Mouse (Mus musculus): Measurements from ENCODE around the gene Gm36210. TPM values are rescaled to one million over a fixed set of nuclear protein-coding genes. Genes with fewer than 3 reads are reported as not detected.

Gene Gm36210
- total and polyA plus RNA-seq, 3 experiments, result 0.15 to 0.97 TPM; not detected in 1

DNA sequence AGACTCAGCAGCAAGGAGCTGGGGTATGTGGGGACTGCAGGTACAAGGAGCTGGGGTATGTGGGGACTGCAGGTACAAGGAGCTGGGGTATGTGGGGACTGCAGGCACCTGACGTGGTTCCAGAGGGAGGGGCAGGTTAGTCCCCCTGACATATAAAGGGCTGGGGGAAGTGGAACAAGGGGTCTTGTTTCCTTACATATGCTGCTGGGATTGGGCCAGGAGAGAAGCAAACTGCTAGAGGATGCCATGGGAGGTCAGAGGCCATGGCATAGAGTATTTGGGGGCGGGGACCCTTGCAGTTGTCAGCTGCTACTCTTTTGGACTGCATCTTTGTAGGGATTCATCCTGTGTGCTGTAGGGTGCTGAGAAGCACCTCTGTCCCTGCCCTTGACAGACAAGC is 11.2 kb upstream of the Gm36210 start:
- Histone ChIP-seq H3K27ac (ENCODE audit: control insufficient read depth, low read depth, low read length) (no peak overlapping the region), H3K27me3 (ENCODE audit: control insufficient read depth in 1 of 2, insufficient read depth in 2 of 2, low read length in 2 of 2) (no peaks in the 10 kb centered on the region), H3K9ac (ENCODE audit: control insufficient read depth, low read depth, low read length, poor library complexity, severe bottlenecking) (no peak overlapping the region), H3K4me1 (ENCODE audit: control insufficient read depth in 1 of 2, insufficient read depth in 2 of 2, low read length in 2 of 2) (0 out of 4 replicates have a peak, but pooled peaks cover 0 to 5% of the 10 kb centered on the region in 2 experiments), H3K4me3 (ENCODE audit: control insufficient read depth in 1 of 2, insufficient read depth in 1 of 2, low read depth in 2 of 2, low read length in 2 of 2) (no peak overlapping the region), H3K79me2 (ENCODE audit: control insufficient read depth, insufficient read depth, low read length, poor library complexity) (peaks cover 6% of the 10 kb centered on the region), H3K9me3 (replicated peaks; ENCODE audit: insufficient read depth, low read length) (no peaks in the 10 kb centered on the region), H3K36me3 (ENCODE audit: control insufficient read depth in 1 of 2, insufficient read depth in 2 of 2, low read length in 2 of 2) (peaks cover 0 to 4% of the 10 kb centered on the region in 2 experiments; a peak in 2 of 4 replicates)
- DNase-seq (ENCODE audit: low read depth, low spot score), result no peak
- TF ChIP-seq ZC3H11A (IDR thresholded peaks at IDR 0.05; ENCODE audit: low read depth, low read length), result no peak
- TF ChIP-seq TAL1 (IDR thresholded peaks at IDR 0.05; ENCODE audit: low read length), result no peak
- no peak for TF ChIP-seq MAX (IDR thresholded peaks at IDR 0.05; ENCODE audit: low read length)
- no peak for TF ChIP-seq E2F4 (IDR thresholded peaks at IDR 0.05; ENCODE audit: borderline replicate concordance, low read depth, low read length)
- no peak for TF ChIP-seq MYB (IDR thresholded peaks at IDR 0.05; ENCODE audit: low read depth, low read length)
- TF ChIP-seq UBTF (IDR thresholded peaks at IDR 0.05; ENCODE audit: borderline replicate concordance, insufficient read depth, low read depth, low read length), result no peak
- TF ChIP-seq MAZ (IDR thresholded peaks at IDR 0.05; ENCODE audit: low read depth, low read length), result no peak
- TF ChIP-seq RAD21 (IDR thresholded peaks at IDR 0.05; ENCODE audit: low read depth, low read length), result no peak
- no peak for TF ChIP-seq USF1 (IDR thresholded peaks at IDR 0.05; ENCODE audit: low read depth, low read length)
- TF ChIP-seq CTCF (IDR thresholded peaks at IDR 0.05 in 2 of 3, conservative IDR thresholded peaks at IDR 0.05 in 1 of 3; ENCODE audit: control insufficient read depth in 1 of 3, insufficient read depth in 1 of 3, low read depth in 2 of 3, low read length in 3 of 3, poor library complexity in 1 of 3, severe bottlenecking in 1 of 3), result no peak
- no peak for TF ChIP-seq ELF1 (IDR thresholded peaks at IDR 0.05; ENCODE audit: low read depth, low read length)
- TF ChIP-seq TBP (IDR thresholded peaks at IDR 0.05; ENCODE audit: low read depth, low read length), result no peak
- TF ChIP-seq MAFK (IDR thresholded peaks at IDR 0.05; ENCODE audit: borderline replicate concordance, low read depth, low read length), result no peak

DNA sequence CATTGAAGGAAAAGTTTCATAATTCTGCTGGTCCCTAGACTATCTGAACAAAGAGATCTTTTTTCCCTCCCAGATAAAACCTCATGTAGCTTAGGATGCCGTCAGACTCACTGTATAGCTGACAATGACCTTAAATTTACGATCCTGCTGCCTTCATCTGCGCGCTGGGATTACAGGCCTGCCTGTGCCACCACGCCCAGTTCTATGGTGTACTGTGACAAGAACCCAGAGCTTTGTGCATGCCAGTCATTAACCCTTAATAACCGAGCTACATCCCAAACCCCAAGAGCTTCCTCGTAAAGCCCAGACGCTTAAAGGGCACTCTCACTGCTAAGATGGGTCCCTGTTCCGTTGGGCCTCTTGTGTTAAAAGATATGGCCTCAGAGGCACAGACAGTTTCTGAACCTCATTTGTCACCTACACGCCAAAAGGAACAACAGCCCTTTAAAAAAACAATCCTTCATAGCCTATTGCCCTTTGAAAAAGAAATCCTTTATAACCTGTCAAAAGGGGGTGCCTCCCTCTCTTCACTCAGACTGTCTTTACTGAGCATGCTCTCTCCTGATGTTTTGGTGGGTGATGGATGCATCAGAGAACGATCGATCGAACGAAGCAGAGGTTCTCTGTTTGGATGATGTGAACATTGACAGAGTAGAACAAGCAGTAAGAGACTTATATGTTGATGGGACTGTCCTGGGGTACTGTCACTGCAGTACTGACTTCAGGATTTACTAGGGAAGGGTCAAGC is 9.5 kb upstream of the Gm36210 start:
- peaks cover 6% of the 10 kb centered on the region for H3K79me2 ChIP-seq (ENCODE audit: control insufficient read depth, insufficient read depth, low read length, poor library complexity)
- H3K4me3 ChIP-seq (ENCODE audit: control insufficient read depth in 1 of 2, insufficient read depth in 1 of 2, low read depth in 2 of 2, low read length in 2 of 2), result peak overlapping the region; percentile 63 to 85
- peak overlapping the region; percentile 44 for H3K27ac ChIP-seq (ENCODE audit: control insufficient read depth, low read depth, low read length)
- no peaks in the 10 kb centered on the region for H3K9me3 ChIP-seq (replicated peaks; ENCODE audit: insufficient read depth, low read length)
- no peaks in the 10 kb centered on the region for H3K27me3 ChIP-seq (ENCODE audit: control insufficient read depth in 1 of 2, insufficient read depth in 2 of 2, low read length in 2 of 2)
- 0 out of 4 replicates have a peak, but pooled peaks cover 0 to 5% of the 10 kb centered on the region in 2 experiments for H3K4me1 ChIP-seq (ENCODE audit: control insufficient read depth in 1 of 2, insufficient read depth in 2 of 2, low read length in 2 of 2)
- peak overlapping the region; percentile 84 for H3K9ac ChIP-seq (ENCODE audit: control insufficient read depth, low read depth, low read length, poor library complexity, severe bottlenecking)
- peak; percentile 78 for DNase-seq (ENCODE audit: low read depth, low spot score)
- peaks cover 0 to 4% of the 10 kb centered on the region in 2 experiments; a peak in 2 of 4 replicates for H3K36me3 ChIP-seq (ENCODE audit: control insufficient read depth in 1 of 2, insufficient read depth in 2 of 2, low read length in 2 of 2)
- TF ChIP-seq ZNF384 (IDR thresholded peaks at IDR 0.05; ENCODE audit: low read depth, low read length), result no peak
- TF ChIP-seq ZKSCAN1 (IDR thresholded peaks at IDR 0.05; ENCODE audit: low read depth, low read length), result no peak
- no peak for TF ChIP-seq NELFE (IDR thresholded peaks at IDR 0.05; ENCODE audit: low read depth, low read length)
- TF ChIP-seq MEF2A (IDR thresholded peaks at IDR 0.05; ENCODE audit: extremely low read depth, insufficient replicate concordance, low read depth, low read length, poor library complexity, severe bottlenecking), result no peak
- no peak for TF ChIP-seq MYB (IDR thresholded peaks at IDR 0.05; ENCODE audit: low read depth, low read length)
- no peak for TF ChIP-seq ETS1 (IDR thresholded peaks at IDR 0.05; ENCODE audit: low read depth, low read length)
- no peak for TF ChIP-seq MAZ (IDR thresholded peaks at IDR 0.05; ENCODE audit: low read depth, low read length)
- TF ChIP-seq UBTF (IDR thresholded peaks at IDR 0.05; ENCODE audit: borderline replicate concordance, insufficient read depth, low read depth, low read length), result no peak
- TF ChIP-seq USF1 (IDR thresholded peaks at IDR 0.05; ENCODE audit: low read depth, low read length), result no peak
- no peak for TF ChIP-seq JUND (IDR thresholded peaks at IDR 0.05; ENCODE audit: low read depth, low read length)
- no peak for TF ChIP-seq GABPA (IDR thresholded peaks at IDR 0.05; ENCODE audit: low read depth, low read length)
- peak; percentile 60 for TF ChIP-seq SIN3A (IDR thresholded peaks at IDR 0.05; ENCODE audit: low read length)
- TF ChIP-seq POLR2A (IDR thresholded peaks at IDR 0.05; ENCODE audit: control insufficient read depth in 1 of 2, insufficient read depth in 1 of 2, low read depth in 1 of 2, low read length in 2 of 2, poor library complexity in 1 of 2), result no peak
- TF ChIP-seq POLR2AphosphoS5 (IDR thresholded peaks at IDR 0.05; ENCODE audit: borderline replicate concordance, low read depth, low read length), result no peak
- no peak; the same call in 1 of the 2 replicates for TF ChIP-seq TBP (IDR thresholded peaks at IDR 0.05; ENCODE audit: low read depth, low read length)
- no peak for TF ChIP-seq E2F4 (IDR thresholded peaks at IDR 0.05; ENCODE audit: borderline replicate concordance, low read depth, low read length)
- TF ChIP-seq ZC3H11A (IDR thresholded peaks at IDR 0.05; ENCODE audit: low read depth, low read length), result no peak
- TF ChIP-seq RAD21 (IDR thresholded peaks at IDR 0.05; ENCODE audit: low read depth, low read length), result no peak
- TF ChIP-seq TAL1 (IDR thresholded peaks at IDR 0.05; ENCODE audit: low read length), result no peak
- TF ChIP-seq NRF1 (IDR thresholded peaks at IDR 0.05; ENCODE audit: insufficient read depth, low read depth, low read length, poor library complexity, severe bottlenecking), result no peak
- peak; percentile 12; the same call in 1 of the 2 replicates for TF ChIP-seq GATA1 (IDR thresholded peaks at IDR 0.05; ENCODE audit: low read depth, low read length)
- TF ChIP-seq CHD1 (IDR thresholded peaks at IDR 0.05; ENCODE audit: low read depth, low read length), result no peak
- no peak for TF ChIP-seq TCF12 (IDR thresholded peaks at IDR 0.05; ENCODE audit: low read depth, low read length)
- no peak for TF ChIP-seq RCOR1 (IDR thresholded peaks at IDR 0.05; ENCODE audit: low read depth, low read length)

Measured in MEL (cell line).